Mouse (Mus musculus) brain, embryonic 14.5 days (tissue): ENCODE measurements around the gene Kirrel3.

Experiments
- CTCF ChIP-seq: fragments of 200-500 bp; IDR thresholded peaks from 2 replicates; pipeline ENCODE4 v1.5.1; 2012; ENCODE audit warnings: inconsistent platforms, mild to moderate bottlenecking, moderate library complexity, borderline replicate concordance; ENCODE audit not compliant: insufficient read depth, insufficient read length; ENCODE audit errors: extremely low read depth
- POLR2A ChIP-seq: fragments of 200-500 bp; IDR thresholded peaks from 2 replicates; pipeline ENCODE4 v1.6.1; 2012; ENCODE audit warnings: mild to moderate bottlenecking, inconsistent platforms, borderline replicate concordance; ENCODE audit not compliant: poor library complexity, insufficient read depth, insufficient read length, severe bottlenecking; ENCODE audit errors: extremely low read depth

DNA sequence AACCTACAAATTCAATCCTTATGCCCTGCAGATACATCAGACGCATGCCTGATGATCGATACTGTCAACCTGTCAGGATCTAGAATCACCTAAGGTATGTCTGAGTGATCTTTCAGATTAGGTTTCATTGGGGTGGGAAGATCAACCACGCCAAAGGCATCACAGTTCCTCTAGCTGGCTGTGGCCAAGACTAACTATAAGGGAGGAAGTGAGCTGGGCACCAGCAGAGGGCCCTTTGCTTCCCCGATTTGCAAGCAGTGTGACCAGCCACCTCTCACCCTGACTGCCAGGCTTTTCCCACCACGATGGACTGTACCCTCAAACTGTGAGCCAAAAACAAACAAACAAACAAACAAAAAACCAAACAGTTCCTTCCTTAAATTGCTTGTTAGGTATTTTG is 574.2 kb downstream of the Kirrel3 start:
- TF ChIP-seq POLR2A (no peak), CTCF (no peak)
